Mouse (Mus musculus) liver, postnatal 0 days (tissue): Measurements from ENCODE around the gene Nr2c1.

ENCODE experiments used
- CTCF ChIP-seq: sonication (generic); IDR thresholded peaks from 2 replicates; pipeline ENCODE4 v1.5.1; 2016; ENCODE audit warnings: antibody characterized with exemption, low read depth
- EP300 ChIP-seq: IDR thresholded peaks from 2 replicates; pipeline ENCODE4 v1.6.1; 2016; ENCODE audit warnings: antibody characterized with exemption, low read depth, mild to moderate bottlenecking

DNA sequence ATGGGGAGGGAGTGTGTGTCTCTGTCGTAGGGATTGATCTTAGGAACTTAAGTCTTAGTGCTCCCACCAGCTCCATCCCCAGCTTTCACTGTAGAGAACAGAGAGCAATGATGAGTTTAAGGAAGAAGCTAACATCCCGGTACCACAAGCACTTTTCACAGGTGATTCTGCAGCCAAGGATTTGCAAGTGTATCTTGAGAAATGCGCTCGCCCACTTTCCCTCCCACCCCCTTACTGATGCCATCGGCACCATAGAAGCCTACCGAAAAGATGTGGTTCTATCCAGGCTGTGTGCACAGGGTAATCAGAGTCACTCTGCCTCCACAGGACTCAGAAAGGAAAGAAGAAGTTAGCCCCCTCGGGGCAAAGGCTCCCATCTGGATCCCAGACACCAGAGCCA lies 14.1 kb upstream of the Nr2c1 start:
- TF ChIP-seq CTCF (no peak), EP300 (no peak)
